Mouse (Mus musculus) brain, embryonic 14.5 days (tissue): ENCODE results near the gene Scfd2. TPM values are rescaled to one million over a fixed set of nuclear protein-coding genes. Genes with fewer than 3 reads are reported as not detected.

Experiments
- DNase-seq: peaks from one replicate; pipeline ENCODE4 v3.0.0-alpha.2; 2011; ENCODE audit warnings: low read depth
- CTCF ChIP-seq: fragments of 200-500 bp; IDR thresholded peaks from 2 replicates; pipeline ENCODE4 v1.5.1; 2012; ENCODE audit warnings: inconsistent platforms, mild to moderate bottlenecking, moderate library complexity, borderline replicate concordance; ENCODE audit not compliant: insufficient read depth, insufficient read length; ENCODE audit errors: extremely low read depth
- POLR2A ChIP-seq: fragments of 200-500 bp; IDR thresholded peaks from 2 replicates; pipeline ENCODE4 v1.6.1; 2012; ENCODE audit warnings: mild to moderate bottlenecking, inconsistent platforms, borderline replicate concordance; ENCODE audit not compliant: poor library complexity, insufficient read depth, insufficient read length, severe bottlenecking; ENCODE audit errors: extremely low read depth
- polyA plus RNA-seq: library from polyadenylated mRNA; depleted of rRNA; stranded (reverse); fragments of >200 nt; gene quantifications from 2 replicates; pipeline ENCODE4 v1.2.3, GENCODE M21; 2012

The Scfd2 gene
- polyA plus RNA-seq, 1 experiment = 15.4 TPM

GRCm38 (mm10) chr5:74188076-74188475 lies 343.5 kb downstream of the Scfd2 start:
- no peak for DNase-seq
- TF ChIP-seq CTCF = no peak
- no peak for TF ChIP-seq POLR2A

GRCm38 (mm10) chr5:74184607-74185006 lies 347.0 kb downstream of the Scfd2 start:
- DNase-seq = no peak
- no peak for TF ChIP-seq POLR2A
- no peak for TF ChIP-seq CTCF

DNA sequence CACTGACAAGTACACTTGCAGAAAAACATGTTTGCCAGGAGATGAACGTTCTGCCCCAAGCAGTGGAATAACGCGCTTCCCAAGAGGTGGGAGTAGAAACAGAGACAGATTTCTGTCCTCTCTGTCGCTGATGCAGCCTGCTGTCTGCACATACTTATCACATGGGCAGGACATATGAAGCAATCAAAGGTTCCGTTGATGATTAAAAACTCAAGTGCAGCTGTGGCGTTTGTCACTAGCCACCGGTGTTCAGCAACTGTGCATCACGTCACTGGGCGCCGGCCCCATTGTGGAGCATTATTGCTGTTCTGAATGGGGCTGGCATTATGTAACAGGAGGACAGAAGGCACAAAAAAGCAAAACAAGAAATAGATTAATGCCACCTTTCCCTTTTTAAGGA lies 348.4 kb downstream of the Scfd2 start:
- TF ChIP-seq CTCF (no peak), POLR2A (no peak)
- DNase-seq = peak; percentile 50

DNA sequence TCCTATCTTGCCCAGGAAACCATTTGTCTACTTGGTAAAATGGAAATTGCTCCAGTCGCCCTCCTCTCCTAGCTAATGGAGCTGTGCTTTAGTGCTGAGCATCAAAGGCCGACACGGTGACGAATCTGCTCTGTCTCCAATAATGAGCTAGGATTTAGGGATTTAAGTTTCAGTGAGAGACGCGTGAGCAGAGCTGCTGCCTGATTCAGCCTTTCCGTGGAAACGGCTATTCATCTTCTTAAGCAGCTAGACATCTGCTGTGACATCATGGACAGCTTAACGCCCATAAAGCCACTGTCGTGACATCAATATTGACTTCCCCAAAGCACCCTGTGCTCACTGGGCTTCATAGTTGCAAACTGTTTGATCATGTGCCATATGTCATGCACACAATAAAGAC lies 351.3 kb downstream of the Scfd2 start:
- TF ChIP-seq CTCF (no peak), POLR2A (no peak)
- peak; percentile 80 for DNase-seq

GRCm38 (mm10) chr5:74175526-74176270 lies 355.9 kb downstream of the Scfd2 start:
- no peak for TF ChIP-seq CTCF
- TF ChIP-seq POLR2A = no peak
- DNase-seq = peak; percentile 86

DNA sequence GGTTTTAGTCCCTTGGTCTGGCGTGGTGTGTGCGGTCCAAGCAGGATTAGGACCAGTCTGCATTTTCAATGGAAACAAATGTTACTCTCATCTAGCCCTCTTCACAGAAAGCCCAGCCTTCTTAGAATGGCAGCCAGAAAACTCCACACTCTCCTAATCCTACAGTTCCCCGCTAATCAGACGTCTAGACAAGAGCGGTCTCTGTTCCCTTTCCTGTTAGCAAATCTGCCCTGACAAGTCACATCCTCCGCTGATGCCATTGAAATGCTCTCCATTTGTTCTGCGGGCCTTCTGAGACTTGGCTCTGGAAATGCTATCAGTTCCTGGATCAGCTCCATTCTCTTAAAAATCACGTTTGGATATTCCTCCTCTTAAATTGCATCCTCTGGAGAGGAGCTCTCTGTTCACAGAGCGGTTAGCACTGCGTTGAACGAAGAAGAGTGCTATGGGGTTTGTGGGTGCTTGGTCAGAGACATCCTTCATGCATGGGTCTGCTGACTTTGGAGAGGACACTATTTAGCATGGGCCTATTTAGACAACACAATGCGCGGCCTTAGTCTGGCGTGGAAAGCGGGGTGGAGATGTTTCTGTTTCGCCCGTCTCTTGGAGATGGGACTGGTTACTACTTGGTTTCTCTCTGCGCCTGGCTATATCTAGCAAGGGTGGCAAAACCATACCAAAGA lies 358.3 kb downstream of the Scfd2 start:
- no peak for TF ChIP-seq CTCF
- TF ChIP-seq POLR2A = no peak
- DNase-seq = peak; percentile 94

GRCm38 (mm10) chr5:74172208-74172607 lies 359.4 kb downstream of the Scfd2 start:
- peak; percentile 69 for DNase-seq
- TF ChIP-seq POLR2A = no peak
- TF ChIP-seq CTCF = no peak

DNA sequence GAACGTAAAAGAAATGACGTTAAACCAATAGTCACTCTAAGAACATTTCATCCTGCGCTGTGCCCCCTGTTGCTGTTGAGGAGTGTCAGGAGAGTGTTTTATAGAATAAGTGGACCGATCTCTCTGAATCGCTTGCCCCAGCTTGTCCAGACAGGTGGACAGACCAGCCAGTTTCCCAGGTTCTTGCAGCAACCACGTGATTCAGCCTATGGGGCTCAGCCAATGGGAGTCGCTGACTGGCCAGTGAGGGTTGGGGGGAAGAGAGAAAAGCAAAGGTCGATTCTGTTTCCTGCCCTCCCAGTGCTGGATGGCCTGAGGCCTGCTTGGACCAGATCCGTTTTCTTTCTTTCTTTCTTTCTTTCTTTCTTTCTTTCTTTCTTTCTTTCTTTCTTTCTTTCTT lies 359.8 kb downstream of the Scfd2 start:
- DNase-seq = no peak
- no peak for TF ChIP-seq CTCF
- no peak for TF ChIP-seq POLR2A

- no peak for DNase-seq
- TF ChIP-seq CTCF = no peak
- no peak for TF ChIP-seq POLR2A
These were observed 363.5 kb downstream of the Scfd2 start for GRCm38 (mm10) chr5:74168085-74168484.

DNA sequence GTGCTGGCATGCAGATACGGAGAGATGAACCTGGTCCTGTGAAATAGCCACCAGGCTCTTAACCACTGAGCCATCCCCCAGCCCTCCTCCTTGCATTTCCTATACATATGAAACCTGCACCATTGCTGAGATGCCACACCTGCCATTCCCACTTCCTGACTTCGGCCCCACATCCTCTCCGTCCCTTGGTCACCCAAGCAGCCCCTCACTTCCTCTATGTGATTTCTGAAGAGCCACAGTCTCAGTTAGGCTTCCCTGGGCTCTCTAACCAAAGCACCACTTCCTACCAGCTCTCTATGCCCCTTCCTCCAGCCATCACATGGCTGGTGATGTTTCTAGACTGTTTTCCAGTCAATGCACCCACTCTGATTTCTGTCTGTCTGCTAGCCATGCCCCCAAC lies 364.9 kb downstream of the Scfd2 start:
- no peak for TF ChIP-seq CTCF
- no peak for DNase-seq

DNA sequence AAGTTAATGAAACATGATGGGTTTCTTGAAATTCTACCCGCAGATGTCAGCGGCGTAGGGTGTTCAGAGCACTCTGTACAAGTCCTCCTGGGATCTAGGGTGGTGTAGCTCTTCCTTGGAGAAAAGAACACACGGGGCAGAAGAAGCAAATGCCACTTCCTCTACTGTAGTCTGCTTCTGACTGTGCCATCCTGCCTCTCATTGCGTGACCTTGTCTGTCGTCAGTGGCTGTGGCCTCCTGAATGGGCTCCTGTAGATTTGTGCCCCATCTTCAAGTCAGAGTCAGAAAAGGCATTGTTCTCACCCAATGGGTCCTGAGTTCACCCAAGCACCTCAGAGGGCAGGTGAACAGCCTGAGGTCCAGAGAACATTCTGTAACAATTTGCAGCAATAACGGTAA lies 367.0 kb downstream of the Scfd2 start:
- DNase-seq = no peak
- TF ChIP-seq POLR2A (no peak), CTCF (no peak)

DNA sequence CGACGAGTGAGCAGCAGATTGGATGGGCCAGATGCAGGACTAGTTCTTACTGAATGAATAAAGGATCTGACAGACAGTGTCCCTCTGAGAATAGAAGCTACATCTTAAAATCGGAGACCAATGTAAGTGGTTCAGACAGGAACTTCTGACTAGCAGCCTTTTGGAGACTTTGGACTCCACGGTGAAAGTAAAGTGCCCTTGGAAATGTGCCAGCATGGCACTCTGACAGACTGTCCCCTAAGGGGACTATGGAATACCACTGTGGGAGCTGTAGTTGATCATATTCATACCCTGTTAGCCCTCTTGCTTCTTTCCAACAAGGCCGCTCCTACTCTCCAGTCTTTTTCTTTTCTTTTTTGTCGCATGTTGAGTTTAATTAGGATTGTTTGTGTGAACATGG lies 368.4 kb downstream of the Scfd2 start:
- peak; percentile 9 for DNase-seq
- no peak for TF ChIP-seq POLR2A
- no peak for TF ChIP-seq CTCF

DNA sequence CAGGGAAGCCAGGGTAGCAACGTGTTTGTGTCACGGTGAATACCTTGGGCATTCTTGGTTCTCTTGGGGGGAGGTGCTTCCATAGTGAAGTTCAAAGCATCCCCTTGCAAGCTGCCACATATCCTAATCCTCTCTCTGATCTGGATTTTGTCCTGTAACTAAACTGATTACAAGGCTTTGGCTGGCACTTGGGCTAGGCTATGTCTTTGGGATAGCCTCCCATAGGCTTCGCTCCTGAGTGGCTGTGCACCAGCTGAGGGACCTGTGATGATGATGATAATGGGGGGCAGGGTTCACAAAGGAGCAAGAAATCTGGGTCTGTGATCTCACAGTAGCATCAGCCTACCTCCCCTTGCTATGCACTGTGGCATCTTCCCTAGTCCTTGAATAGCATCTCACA lies 369.5 kb downstream of the Scfd2 start:
- DNase-seq = no peak
- TF ChIP-seq CTCF = no peak
- no peak for TF ChIP-seq POLR2A
